Mouse (Mus musculus) lung, embryonic 16.5 days (tissue): Measurements from ENCODE around the gene Idi2. TPM values are rescaled to one million over a fixed set of nuclear protein-coding genes. Genes with fewer than 3 reads are reported as not detected.
"Not testable (repeated sequence)": the region's sequence is repeated elsewhere in the genome, so short reads cannot be mapped to it uniquely, and the experiment has no call there.

ENCODE experiments used
- ATAC-seq: fragments of 200-750 bp; cut with Nextera tagmentation; 2 replicates; pipeline ENCODE4 v1.8.0; 2017; ENCODE audit warnings: low read depth, mild to moderate bottlenecking, moderate library complexity
- H3K27ac ChIP-seq: fragments of 300-500 bp; sonication (generic); 2 replicates; pipeline ENCODE4 v1.5.1; 2014; ENCODE audit warnings: mild to moderate bottlenecking, control low read depth, low read length
- H3K27me3 ChIP-seq: fragments of 300-500 bp; sonication (generic); 2 replicates; pipeline ENCODE4 v1.6.1; 2014; ENCODE audit warnings: low read depth, low read length, mixed read lengths; ENCODE audit not compliant: control insufficient read depth, insufficient read depth
- H3K36me3 ChIP-seq: fragments of 300-500 bp; sonication (generic); 2 replicates; pipeline ENCODE4 v1.6.1; 2014; ENCODE audit warnings: low read length; ENCODE audit not compliant: control insufficient read depth, insufficient read depth
- H3K4me1 ChIP-seq: fragments of 300-500 bp; sonication (generic); replicated peaks from 2 replicates; pipeline ENCODE4 v1.6.1; 2014; ENCODE audit warnings: low read length, mixed read lengths; ENCODE audit not compliant: control insufficient read depth, insufficient read depth
- H3K4me2 ChIP-seq: fragments of 300-500 bp; sonication (generic); 2 replicates; pipeline ENCODE4 v1.6.1; 2014; ENCODE audit warnings: low read depth, low read length, control low read depth
- H3K4me3 ChIP-seq: fragments of 300-500 bp; sonication (generic); 2 replicates; pipeline ENCODE4 v1.5.1; 2014; ENCODE audit warnings: mild to moderate bottlenecking, low read length, control low read depth
- H3K9ac ChIP-seq: fragments of 300-500 bp; sonication (generic); 2 replicates; pipeline ENCODE4 v1.6.1; 2014; ENCODE audit warnings: low read length, control low read depth
- H3K9me3 ChIP-seq: fragments of 300-500 bp; sonication (generic); 2 replicates; pipeline ENCODE4 v1.6.1; 2016; ENCODE audit warnings: low read length; ENCODE audit not compliant: control insufficient read depth
- WGBS: fragments of 180-500 bp; shearing (Covaris S2); extraction: QIAGEN DNeasy Blood & Tissue Kit; methylation state at CpG from one replicate; pipeline ENCODE4 v1.1.7; 2014; 5-methylcytosine and 5-hydroxymethylcytosine counted together
- polyA plus RNA-seq: library from polyadenylated mRNA; unstranded; fragments of >200 nt; fragmentation: Nextera tagmentation; extraction: Ambion mirVana; gene quantifications from 2 replicates; pipeline ENCODE4 v1.2.1, GENCODE M21; 2015

Gene Idi2
- polyA plus RNA-seq, 1 experiment from 2014 or later: 0.06 TPM

GRCm38 (mm10) chr13:8956873-8957272 lies 4.2 kb downstream of the Idi2 start:
- not testable (repeated sequence) for H3K9me3 ChIP-seq, H3K9ac ChIP-seq, H3K36me3 ChIP-seq, H3K27me3 ChIP-seq, H3K4me1 ChIP-seq, H3K4me3 ChIP-seq, H3K4me2 ChIP-seq, H3K27ac ChIP-seq, ATAC-seq
- no CpG with 5 or more reads among the region's 5 CpGs for WGBS

DNA sequence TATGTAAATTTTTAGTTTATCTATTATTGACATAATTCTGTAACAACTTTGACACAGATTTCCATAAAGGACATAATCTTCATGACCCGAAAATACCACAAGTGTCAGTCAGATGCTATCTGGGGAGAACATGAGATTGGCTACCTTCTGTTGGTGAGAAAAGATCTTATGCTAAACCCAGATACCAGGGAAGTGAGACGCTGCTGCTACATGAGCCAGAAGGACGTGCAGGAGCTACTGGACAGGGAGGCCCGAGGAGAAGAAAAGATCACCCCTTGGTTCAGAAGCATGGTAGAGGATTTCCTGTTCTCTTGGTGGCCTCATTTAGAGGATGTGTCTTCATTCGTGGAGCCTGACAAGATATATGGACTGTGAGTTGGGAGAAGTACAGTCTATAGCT lies 6.4 kb downstream of the Idi2 start:
- not testable (repeated sequence) for H3K9ac ChIP-seq, H3K27ac ChIP-seq, H3K4me2 ChIP-seq, H3K9me3 ChIP-seq, ATAC-seq, H3K4me1 ChIP-seq, H3K36me3 ChIP-seq, H3K27me3 ChIP-seq, H3K4me3 ChIP-seq
- 29% methylated on average over 1 of the region's 5 CpGs for WGBS

DNA sequence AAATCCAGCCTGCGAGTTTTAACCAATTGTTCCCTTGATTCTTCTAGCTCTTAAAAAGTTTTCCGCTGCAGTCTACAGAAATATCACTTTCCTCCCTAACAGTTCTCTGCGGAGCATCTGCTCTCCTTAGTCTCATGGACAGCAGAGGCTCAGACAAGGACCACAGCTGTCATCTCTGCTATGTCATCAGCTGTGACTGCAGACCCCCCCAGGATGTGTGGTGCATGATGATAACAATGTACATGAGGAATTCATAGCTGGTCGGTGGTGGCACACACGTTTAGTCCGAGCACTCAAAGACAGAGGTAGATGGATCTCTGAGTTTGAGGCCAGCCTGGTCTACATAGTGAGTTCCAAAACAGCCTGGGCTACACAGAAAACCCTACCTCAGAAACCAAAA lies 6.9 kb downstream of the Idi2 start:
- 76% methylated on average over 5 of the region's 6 CpGs for WGBS
- not testable (repeated sequence) for H3K4me2 ChIP-seq, H3K4me3 ChIP-seq, H3K9me3 ChIP-seq, H3K9ac ChIP-seq, H3K27ac ChIP-seq, ATAC-seq, H3K4me1 ChIP-seq, H3K36me3 ChIP-seq, H3K27me3 ChIP-seq

- not testable (repeated sequence) for H3K4me2 ChIP-seq, H3K36me3 ChIP-seq, H3K9ac ChIP-seq, H3K4me3 ChIP-seq, H3K27me3 ChIP-seq, ATAC-seq, H3K27ac ChIP-seq, H3K9me3 ChIP-seq, H3K4me1 ChIP-seq
- WGBS: 72% methylated on average over 3 of the region's 3 CpGs
These were observed 8.6 kb downstream of the Idi2 start for GRCm38 (mm10) chr13:8961128-8961888.

GRCm38 (mm10) chr13:8962266-8962665 lies 9.6 kb downstream of the Idi2 start:
- not testable (repeated sequence) for H3K4me2 ChIP-seq, H3K9ac ChIP-seq, H3K4me3 ChIP-seq, H3K27ac ChIP-seq, H3K36me3 ChIP-seq, H3K4me1 ChIP-seq, H3K27me3 ChIP-seq, H3K9me3 ChIP-seq, ATAC-seq
- 35% methylated on average over 5 of the region's 5 CpGs for WGBS

GRCm38 (mm10) chr13:8965224-8965623 lies 12.6 kb downstream of the Idi2 start:
- ATAC-seq: no peak
- Histone ChIP-seq H3K27ac (no peak overlapping the region), H3K27me3 (no peaks in the 10 kb centered on the region), H3K4me2 (no peak overlapping the region), H3K9ac (no peak overlapping the region), H3K36me3 (peaks cover 8% of the 10 kb centered on the region; the same call in 1 of the 2 replicates), H3K4me1 (no peaks in the 10 kb centered on the region), H3K4me3 (no peak overlapping the region), H3K9me3 (no peaks in the 10 kb centered on the region)
- WGBS: 88% methylated on average over 5 of the region's 5 CpGs

GRCm38 (mm10) chr13:8967742-8968141 lies 15.1 kb downstream of the Idi2 start:
- Histone ChIP-seq H3K36me3 (peaks cover 17% of the 10 kb centered on the region; the same call in 1 of the 2 replicates), H3K27me3 (no peaks in the 10 kb centered on the region), H3K4me3 (no peak overlapping the region), H3K9ac (no peak overlapping the region), H3K27ac (no peak overlapping the region), H3K4me2 (no peak overlapping the region), H3K9me3 (no peaks in the 10 kb centered on the region), H3K4me1 (no peaks in the 10 kb centered on the region)
- WGBS: 95% methylated on average over 8 of the region's 8 CpGs
- no peak for ATAC-seq

- Histone ChIP-seq H3K4me1 (no peaks in the 10 kb centered on the region), H3K9ac (no peak overlapping the region), H3K36me3 (peaks cover 53% of the 10 kb centered on the region), H3K9me3 (no peaks in the 10 kb centered on the region), H3K4me3 (no peak overlapping the region), H3K27me3 (no peaks in the 10 kb centered on the region), H3K4me2 (no peak overlapping the region), H3K27ac (no peak overlapping the region)
- no peak for ATAC-seq
These were observed 19.7 kb downstream of the Idi2 start for GRCm38 (mm10) chr13:8972369-8972768.

DNA sequence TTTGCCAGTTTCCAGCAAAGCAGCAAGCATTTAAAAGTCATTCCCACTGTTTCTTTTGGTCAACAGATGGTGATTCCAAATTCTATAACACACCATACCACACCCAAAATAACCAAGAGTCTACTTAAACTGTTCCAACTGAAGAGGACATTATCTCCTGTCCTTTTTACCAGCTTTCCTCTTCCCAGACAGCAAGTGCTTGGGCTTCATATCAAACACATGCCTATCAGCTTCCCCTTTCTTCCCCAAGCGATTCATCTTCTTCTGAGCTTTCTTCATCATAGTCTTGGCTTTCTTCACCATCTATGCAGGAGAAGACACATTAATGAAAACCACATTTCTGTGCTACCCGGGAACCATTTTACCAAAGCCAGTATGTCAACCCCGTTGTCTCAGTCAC lies 20.3 kb downstream of the Idi2 start:
- no peak overlapping the region for H3K9ac ChIP-seq
- H3K4me1 ChIP-seq: no peaks in the 10 kb centered on the region
- peaks cover 57% of the 10 kb centered on the region for H3K36me3 ChIP-seq
- no peak overlapping the region for H3K27ac ChIP-seq
- H3K27me3 ChIP-seq: no peaks in the 10 kb centered on the region
- H3K4me2 ChIP-seq: no peak overlapping the region
- 93% methylated on average over 3 of the region's 3 CpGs for WGBS
- no peak overlapping the region for H3K4me3 ChIP-seq
- ATAC-seq: no peak
- no peaks in the 10 kb centered on the region for H3K9me3 ChIP-seq

DNA sequence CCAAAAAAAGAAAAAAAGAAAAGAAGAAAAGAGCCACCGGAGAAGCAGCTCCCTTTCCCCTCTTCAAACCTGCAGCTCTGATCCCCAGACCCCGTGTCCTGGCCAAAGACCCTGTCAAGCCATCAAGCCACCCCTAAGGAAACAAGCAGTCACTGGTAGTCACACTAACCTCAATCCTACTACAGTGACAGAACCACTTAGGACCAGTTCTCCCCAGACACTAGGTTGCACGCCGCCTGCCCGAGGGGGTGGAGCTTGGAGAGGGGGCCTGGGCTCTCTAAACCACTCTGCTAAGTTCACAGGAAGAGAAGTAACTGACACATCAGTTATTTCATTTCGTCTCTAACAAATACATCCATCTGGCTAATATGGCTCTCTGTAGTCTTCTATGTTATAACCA lies 39.6 kb downstream of the Idi2 start:
- 84% methylated on average over 6 of the region's 6 CpGs for WGBS
- H3K36me3 ChIP-seq: peaks cover 21% of the 10 kb centered on the region

More for the DNA sequence above, 39.6 kb downstream of the Idi2 start:
- no peaks in the 10 kb centered on the region for H3K27me3 ChIP-seq
- H3K27ac ChIP-seq: no peak overlapping the region
- H3K4me1 ChIP-seq: peaks cover 14% of the 10 kb centered on the region
- H3K4me2 ChIP-seq: no peak overlapping the region
- no peak for ATAC-seq
- H3K4me3 ChIP-seq: no peak overlapping the region
- H3K9me3 ChIP-seq: no peaks in the 10 kb centered on the region
- H3K9ac ChIP-seq: no peak overlapping the region
